Mouse (Mus musculus) MEL (cell line): ENCODE data around the gene Mag.

Experiments
- BHLHE40 ChIP-seq: IDR thresholded peaks from 2 replicates; pipeline ENCODE4 v1.6.1; 2012; ENCODE audit warnings: low read depth, mild to moderate bottlenecking, inconsistent platforms, low read length, improper control_type of control experiment, borderline replicate concordance
- CHD1 ChIP-seq: IDR thresholded peaks from 2 replicates; pipeline ENCODE4 v1.6.1; 2012; ENCODE audit warnings: low read depth, mild to moderate bottlenecking, inconsistent platforms, low read length, improper control_type of control experiment
- CTCF ChIP-seq, 3 experiments: IDR thresholded peaks in 2 of 3; conservative IDR thresholded peaks in 1 of 3; 2 replicates each; pipeline ENCODE4 v1.5.1; 2011 to 2012; ENCODE audit warnings: low read length in 3 of 3, low read depth in 2 of 3, mild to moderate bottlenecking in 2 of 3, improper control_type of control experiment in 1 of 3, inconsistent platforms in 1 of 3, mixed read lengths in 1 of 3, moderate library complexity in 1 of 3; ENCODE audit not compliant: control insufficient read depth in 1 of 3, insufficient read depth in 1 of 3, poor library complexity in 1 of 3, severe bottlenecking in 1 of 3
- EP300 ChIP-seq, 2 experiments: IDR thresholded peaks; 2 replicates each; pipeline ENCODE4 v1.6.1; 2011; ENCODE audit warnings: improper control_type of control experiment in 2 of 2, low read length in 2 of 2, low read depth in 1 of 2, mild to moderate bottlenecking in 1 of 2
- GATA1 ChIP-seq: IDR thresholded peaks from 2 replicates; pipeline ENCODE4 v1.6.1; 2011; ENCODE audit warnings: low read depth, low read length, improper control_type of control experiment
- JUND ChIP-seq: IDR thresholded peaks from 2 replicates; pipeline ENCODE4 v1.6.1; 2011; ENCODE audit warnings: low read depth, mild to moderate bottlenecking, improper control_type of control experiment, low read length
- MAZ ChIP-seq: IDR thresholded peaks from 2 replicates; pipeline ENCODE4 v1.6.1; 2012; ENCODE audit warnings: low read depth, mild to moderate bottlenecking, inconsistent platforms, low read length, improper control_type of control experiment
- MEF2A ChIP-seq: IDR thresholded peaks from 2 replicates; pipeline ENCODE4 v1.6.1; 2014; ENCODE audit warnings: low read depth, mild to moderate bottlenecking, inconsistent platforms, low read length, improper control_type of control experiment; ENCODE audit not compliant: poor library complexity, insufficient replicate concordance, severe bottlenecking; ENCODE audit errors: extremely low read depth
- NELFE ChIP-seq: IDR thresholded peaks from 2 replicates; pipeline ENCODE4 v1.6.1; 2011; ENCODE audit warnings: low read depth, low read length, improper control_type of control experiment
- POLR2A ChIP-seq, 2 experiments: IDR thresholded peaks; 2 replicates each; pipeline ENCODE4 v1.6.1; 2011 to 2012; ENCODE audit warnings: low read length in 2 of 2, mild to moderate bottlenecking in 2 of 2, control low read depth in 1 of 2, improper control_type of control experiment in 1 of 2, low read depth in 1 of 2, moderate library complexity in 1 of 2; ENCODE audit not compliant: control insufficient read depth in 1 of 2, insufficient read depth in 1 of 2, poor library complexity in 1 of 2
- POLR2AphosphoS2 ChIP-seq: IDR thresholded peaks from 2 replicates; pipeline ENCODE4 v1.6.1; 2011; ENCODE audit warnings: low read length, improper control_type of control experiment
- SIN3A ChIP-seq: IDR thresholded peaks from 2 replicates; pipeline ENCODE4 v1.6.1; 2012; ENCODE audit warnings: low read length, improper control_type of control experiment, inconsistent platforms
- ZC3H11A ChIP-seq: IDR thresholded peaks from 2 replicates; pipeline ENCODE4 v1.6.1; 2012; ENCODE audit warnings: low read depth, mild to moderate bottlenecking, inconsistent platforms, low read length, improper control_type of control experiment
- ZMIZ1 ChIP-seq: IDR thresholded peaks from 2 replicates; pipeline ENCODE4 v1.6.1; 2012; ENCODE audit warnings: low read depth, mild to moderate bottlenecking, inconsistent platforms, low read length, improper control_type of control experiment, moderate library complexity

DNA sequence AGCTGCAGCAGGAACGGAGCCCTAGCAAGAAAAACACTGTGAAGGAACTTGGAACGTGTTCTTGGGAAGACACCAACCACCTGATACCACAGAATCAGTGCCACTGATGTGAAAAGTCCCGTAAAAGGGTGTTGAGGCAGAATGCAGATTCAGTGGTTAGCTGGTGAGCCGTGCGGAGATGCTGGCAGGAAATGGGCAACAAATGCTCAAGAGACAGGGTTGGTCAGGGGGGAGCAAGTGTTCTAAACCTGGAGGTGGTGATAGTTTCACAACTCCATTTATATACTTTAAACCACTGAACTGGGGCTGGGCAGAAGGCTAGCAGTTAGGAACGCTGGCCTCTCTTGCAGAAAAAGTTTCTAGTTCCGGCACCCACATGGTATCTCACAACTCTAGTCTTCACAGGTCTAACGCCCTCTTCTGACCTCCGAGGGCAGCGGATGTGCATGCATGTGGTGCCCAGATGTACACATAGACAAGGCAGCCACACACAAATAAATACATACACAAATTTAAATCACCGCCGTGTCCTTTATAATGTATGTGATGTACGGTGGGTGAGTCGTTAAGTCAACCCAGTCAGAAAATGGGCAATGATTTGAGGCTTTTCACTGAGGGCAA is 27.0 kb downstream of the Mag start:
- TF ChIP-seq POLR2A (IDR thresholded peaks at IDR 0.05; ENCODE audit: control insufficient read depth in 1 of 2, insufficient read depth in 1 of 2, low read depth in 1 of 2, low read length in 2 of 2, poor library complexity in 1 of 2) (no peak), MEF2A (no peak), ZMIZ1 (no peak), POLR2AphosphoS2 (no peak), BHLHE40 (no peak), SIN3A (no peak), CTCF (IDR thresholded peaks at IDR 0.05 in 2 of 3, conservative IDR thresholded peaks at IDR 0.05 in 1 of 3; ENCODE audit: control insufficient read depth in 1 of 3, insufficient read depth in 1 of 3, low read depth in 2 of 3, low read length in 3 of 3, poor library complexity in 1 of 3, severe bottlenecking in 1 of 3) (no peak), ZC3H11A (no peak), NELFE (no peak), CHD1 (no peak), JUND (no peak), GATA1 (no peak), MAZ (no peak), EP300 (IDR thresholded peaks at IDR 0.05; ENCODE audit: low read depth in 1 of 2, low read length in 2 of 2) (no peak)
